Mouse (Mus musculus) left cerebral cortex, adult 18-20 months (tissue): ENCODE measurements at regions not wholly inside any gene's neighbourhood (a gene's known extent, or its start where the extent isn't known, plus 50 kb on each side); places are given as distances from the start of the nearest gene placed in this dataset.

Experiments
- DNase-seq, 2 experiments: peaks; one replicate each; pipeline ENCODE4 v3.0.0; 2021 to 2022; ENCODE audit warnings: low spot score in 2 of 2, mixed read lengths in 1 of 2

- no peak for DNase-seq
Measured at GRCm38 (mm10) chr10:119395048-119395447, 58.6 kb upstream of the Grip1 start.

- DNase-seq, result no peak
Measured at GRCm38 (mm10) chr10:119387924-119388323, 65.7 kb upstream of the Grip1 start.

- DNase-seq, result no peak
Measured at GRCm38 (mm10) chr10:119382257-119382656, 71.4 kb upstream of the Grip1 start.

- DNase-seq, result no peak
Measured at GRCm38 (mm10) chr10:119368566-119368965, 85.1 kb upstream of the Grip1 start.

GRCm38 (mm10) chr10:119363616-119364015 is 90.0 kb upstream of the Grip1 start:
- peak; percentile 29 to 37 for DNase-seq

- peak in 1 of 2 experiments; percentile 10 for DNase-seq
Measured at GRCm38 (mm10) chr10:119358730-119359292, 94.8 kb upstream of the Grip1 start.

GRCm38 (mm10) chr10:119342317-119343114 is 102.7 kb upstream of the Cand1 start:
- DNase-seq, result peak in 1 of 2 experiments; percentile 19

GRCm38 (mm10) chr10:119340323-119340722 is 100.5 kb upstream of the Cand1 start:
- DNase-seq, result no peak

- DNase-seq, result no peak
Measured at GRCm38 (mm10) chr10:119326912-119327311, 87.1 kb upstream of the Cand1 start.

- no peak for DNase-seq
Measured at GRCm38 (mm10) chr10:119319953-119320352, 80.1 kb upstream of the Cand1 start.

- DNase-seq, result peak in 1 of 2 experiments; percentile 9
Measured at GRCm38 (mm10) chr10:119318416-119318815, 78.6 kb upstream of the Cand1 start.

GRCm38 (mm10) chr10:119311578-119311977 is 71.7 kb upstream of the Cand1 start:
- DNase-seq, result no peak

GRCm38 (mm10) chr10:119295740-119296139 is 55.9 kb upstream of the Cand1 start:
- no peak for DNase-seq

- peak; percentile 48 to 51 for DNase-seq
Measured at GRCm38 (mm10) chr10:119294454-119295149, 54.7 kb upstream of the Cand1 start.

- DNase-seq, result no peak
Measured at GRCm38 (mm10) chr10:119293372-119293771, 53.5 kb upstream of the Cand1 start.
